Mouse (Mus musculus) intestine, postnatal 0 days (tissue): ENCODE results near the gene Nrg3. TPM values are rescaled to one million over a fixed set of nuclear protein-coding genes. Genes with fewer than 3 reads are reported as not detected.

Source experiments
- ATAC-seq: fragments of 200-750 bp; cut with Nextera tagmentation; 2 replicates; pipeline ENCODE4 v1.8.0; 2017; ENCODE audit warnings: mild to moderate bottlenecking, moderate TSS enrichment, moderate library complexity
- H3K27ac ChIP-seq: fragments of 300-500 bp; sonication (generic); 2 replicates; pipeline ENCODE4 v1.5.1; 2014; ENCODE audit warnings: mild to moderate bottlenecking, low read depth, low read length, moderate library complexity
- H3K27me3 ChIP-seq: fragments of 300-500 bp; sonication (generic); replicated peaks from 2 replicates; pipeline ENCODE4 v1.6.1; 2014; ENCODE audit warnings: low read length, mixed read lengths; ENCODE audit not compliant: control insufficient read depth, insufficient read depth
- H3K36me3 ChIP-seq: fragments of 300-500 bp; sonication (generic); 2 replicates; pipeline ENCODE4 v1.6.1; 2014; ENCODE audit warnings: mild to moderate bottlenecking, moderate library complexity; ENCODE audit not compliant: control insufficient read depth, insufficient read depth
- H3K4me1 ChIP-seq: fragments of 300-500 bp; sonication (generic); replicated peaks from 2 replicates; pipeline ENCODE4 v1.6.1; 2014; ENCODE audit warnings: antibody characterized with exemption, low read length, mixed read lengths; ENCODE audit not compliant: control insufficient read depth, insufficient read depth
- H3K4me2 ChIP-seq: fragments of 300-500 bp; sonication (generic); replicated peaks from 2 replicates; pipeline ENCODE4 v1.6.1; 2014; ENCODE audit warnings: low read depth, mild to moderate bottlenecking, moderate library complexity
- H3K4me3 ChIP-seq: fragments of 300-500 bp; sonication (generic); 2 replicates; pipeline ENCODE4 v1.5.1; 2014; ENCODE audit warnings: low read depth, low read length
- H3K9ac ChIP-seq: fragments of 300-500 bp; sonication (generic); 2 replicates; pipeline ENCODE4 v1.6.1; 2014; ENCODE audit warnings: mild to moderate bottlenecking, low read depth, low read length
- H3K9me3 ChIP-seq: fragments of 300-500 bp; sonication (generic); 2 replicates; pipeline ENCODE4 v1.6.1; 2016; ENCODE audit warnings: mixed run types; ENCODE audit not compliant: control insufficient read depth
- CTCF ChIP-seq: sonication (generic); IDR thresholded peaks from 2 replicates; pipeline ENCODE4 v1.5.1; 2016; ENCODE audit warnings: low read depth, mild to moderate bottlenecking, control low read depth, antibody characterized with exemption, moderate library complexity
- WGBS: fragments of 180-500 bp; shearing (Covaris S2); extraction: QIAGEN DNeasy Blood & Tissue Kit; methylation state at CpG from one replicate; pipeline ENCODE4 v1.1.7; 2014; 5-methylcytosine and 5-hydroxymethylcytosine counted together
- polyA plus RNA-seq: library from polyadenylated mRNA; unstranded; fragments of >200 nt; fragmentation: Nextera tagmentation; extraction: Ambion mirVana; gene quantifications from 2 replicates; pipeline ENCODE4 v1.2.1, GENCODE M21; 2015

Gene Nrg3
- polyA plus RNA-seq, 1 experiment from 2014 or later = 0.09 TPM

GRCm38 (mm10) chr14:39023065-39023464 lies 449.8 kb downstream of the Nrg3 start:
- ATAC-seq = no peak
- WGBS = 68% methylated on average over 2 of the region's 2 CpGs

DNA sequence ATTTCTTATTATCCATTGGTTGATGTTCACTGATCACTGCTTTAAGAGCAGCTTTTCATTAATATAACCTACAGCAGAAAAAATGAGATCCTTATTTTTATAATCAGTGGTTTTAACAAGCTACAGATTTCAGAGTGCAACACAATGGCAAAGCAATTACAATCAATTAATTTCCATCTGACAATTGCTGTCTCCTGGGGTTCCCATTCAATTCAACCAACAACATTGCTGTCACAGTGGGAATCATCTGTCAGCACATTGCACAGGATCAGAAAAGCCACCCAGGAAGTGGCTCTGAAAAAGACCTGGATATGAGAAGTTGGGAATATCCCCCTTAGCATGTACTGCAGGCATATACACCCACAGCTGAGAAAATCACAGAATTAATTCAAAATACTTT lies 458.8 kb downstream of the Nrg3 start:
- Histone ChIP-seq H3K27ac (no peak overlapping the region), H3K9ac (no peak overlapping the region), H3K4me2 (no peak overlapping the region), H3K27me3 (no peaks in the 10 kb centered on the region), H3K36me3 (no peaks in the 10 kb centered on the region), H3K9me3 (no peaks in the 10 kb centered on the region), H3K4me1 (no peaks in the 10 kb centered on the region), H3K4me3 (no peak overlapping the region)
- no peak for TF ChIP-seq CTCF
- ATAC-seq = no peak

More at GRCm38 (mm10) chr14:39023065-39023464, 449.8 kb downstream of the Nrg3 start:
- H3K27me3 ChIP-seq = no peaks in the 10 kb centered on the region
- no peaks in the 10 kb centered on the region for H3K4me1 ChIP-seq
- H3K4me2 ChIP-seq = no peak overlapping the region
- H3K27ac ChIP-seq = no peak overlapping the region
- no peaks in the 10 kb centered on the region for H3K9me3 ChIP-seq
- no peak overlapping the region for H3K9ac ChIP-seq
- no peak for TF ChIP-seq CTCF
- no peak overlapping the region for H3K4me3 ChIP-seq
- no peaks in the 10 kb centered on the region for H3K36me3 ChIP-seq

- no peaks in the 10 kb centered on the region for H3K36me3 ChIP-seq
- H3K4me3 ChIP-seq = no peak overlapping the region
- WGBS = 73% methylated on average over 3 of the region's 3 CpGs
- H3K27ac ChIP-seq = no peak overlapping the region
- H3K9ac ChIP-seq = no peak overlapping the region
- H3K27me3 ChIP-seq = no peaks in the 10 kb centered on the region
- no peak overlapping the region for H3K4me2 ChIP-seq
- H3K9me3 ChIP-seq = no peaks in the 10 kb centered on the region
- ATAC-seq = no peak
- no peak for TF ChIP-seq CTCF
- H3K4me1 ChIP-seq = no peaks in the 10 kb centered on the region
These were observed 475.0 kb downstream of the Nrg3 start for GRCm38 (mm10) chr14:38997843-38998242.

DNA sequence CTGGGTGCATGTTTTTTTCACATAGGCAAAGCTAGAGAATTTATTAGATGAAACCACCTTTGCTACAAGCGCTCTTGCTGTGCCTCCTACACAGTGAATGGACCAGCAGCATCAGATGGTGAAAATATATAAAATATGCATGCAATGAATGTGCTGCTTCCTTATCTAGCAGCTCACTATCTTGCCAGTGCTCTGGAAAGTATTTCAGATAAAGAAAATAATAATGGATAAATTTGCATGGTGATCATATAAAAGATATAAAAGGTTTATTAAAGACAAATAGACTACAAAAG lies 480.4 kb downstream of the Nrg3 start:
- 92% methylated on average over 1 of the region's 1 CpGs for WGBS
- no peak overlapping the region for H3K4me3 ChIP-seq
- no peaks in the 10 kb centered on the region for H3K36me3 ChIP-seq
- H3K9ac ChIP-seq = no peak overlapping the region
- no peak overlapping the region for H3K27ac ChIP-seq
- no peaks in the 10 kb centered on the region for H3K4me1 ChIP-seq
- H3K27me3 ChIP-seq = no peaks in the 10 kb centered on the region
- no peak overlapping the region for H3K4me2 ChIP-seq
- ATAC-seq = no peak
- TF ChIP-seq CTCF = no peak
- H3K9me3 ChIP-seq = no peaks in the 10 kb centered on the region

DNA sequence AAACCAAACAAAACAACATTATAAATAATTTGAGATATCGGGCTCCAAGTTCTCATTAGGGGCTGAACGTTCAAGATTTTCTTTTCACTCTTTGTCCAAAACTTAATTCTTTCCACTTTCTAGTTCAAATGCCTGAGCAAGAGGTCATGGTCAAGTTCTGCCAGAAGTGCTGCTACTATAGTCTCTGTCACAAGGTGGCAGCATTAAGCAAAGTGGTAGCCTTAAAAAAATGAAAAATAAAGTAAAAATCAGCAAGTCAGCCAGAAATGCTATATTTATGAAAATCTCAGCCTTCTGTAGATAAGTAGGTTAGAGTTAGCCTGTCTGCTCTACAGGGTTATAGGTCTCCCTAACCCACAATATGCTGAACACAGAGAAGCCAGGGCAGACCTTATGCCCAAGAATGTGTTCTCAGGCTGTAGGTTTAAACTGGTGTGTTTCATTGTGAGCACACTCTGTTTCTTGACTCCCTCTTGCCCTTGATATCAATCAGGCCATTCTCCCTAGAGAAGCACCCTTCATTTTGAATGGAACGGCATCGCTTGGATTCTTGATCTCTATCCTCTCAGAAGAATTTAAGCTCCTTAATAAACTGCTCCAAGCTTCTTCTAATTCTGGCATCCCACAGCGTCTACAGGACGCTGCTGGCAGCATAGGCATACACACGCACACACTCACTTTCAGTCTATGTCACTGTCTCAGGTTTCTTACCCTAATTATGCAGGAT lies 480.9 kb downstream of the Nrg3 start:
- no peak for ATAC-seq
- TF ChIP-seq CTCF = peak; percentile 61
- Histone ChIP-seq H3K36me3 (no peaks in the 10 kb centered on the region), H3K27ac (no peak overlapping the region), H3K4me2 (no peak overlapping the region), H3K27me3 (no peaks in the 10 kb centered on the region), H3K4me1 (no peaks in the 10 kb centered on the region), H3K9ac (no peak overlapping the region), H3K4me3 (no peak overlapping the region), H3K9me3 (no peaks in the 10 kb centered on the region)
- 79% methylated on average over 7 of the region's 7 CpGs for WGBS

GRCm38 (mm10) chr14:38959367-38959766 lies 513.5 kb downstream of the Nrg3 start:
- 72% methylated on average over 7 of the region's 7 CpGs for WGBS
- Histone ChIP-seq H3K9me3 (no peaks in the 10 kb centered on the region), H3K4me1 (no peaks in the 10 kb centered on the region), H3K9ac (no peak overlapping the region), H3K4me3 (no peak overlapping the region), H3K36me3 (no peaks in the 10 kb centered on the region), H3K4me2 (no peak overlapping the region), H3K27me3 (no peaks in the 10 kb centered on the region), H3K27ac (no peak overlapping the region)
- TF ChIP-seq CTCF = no peak
- no peak for ATAC-seq

DNA sequence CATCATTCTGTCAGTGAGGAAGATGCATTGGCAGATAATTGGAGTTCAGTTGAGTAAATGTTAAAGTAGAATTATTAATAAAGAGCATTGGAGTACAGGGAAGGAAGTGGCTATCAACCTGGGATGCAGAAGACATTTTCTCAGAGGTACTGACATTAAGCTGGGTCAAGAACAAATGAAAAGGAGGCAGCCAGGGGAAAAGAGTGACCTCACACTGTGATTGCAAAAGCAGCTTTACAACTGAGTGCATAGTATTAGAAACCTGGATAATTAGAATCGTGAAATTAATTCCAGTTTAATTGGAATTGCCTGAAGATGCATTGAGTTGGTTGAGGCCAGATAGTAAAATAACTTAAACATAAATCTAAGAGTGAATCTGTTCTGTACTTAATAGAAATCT lies 535.4 kb downstream of the Nrg3 start:
- Histone ChIP-seq H3K4me2 (no peak overlapping the region), H3K4me1 (no peaks in the 10 kb centered on the region), H3K27ac (no peak overlapping the region), H3K27me3 (no peaks in the 10 kb centered on the region), H3K4me3 (no peak overlapping the region), H3K9ac (no peak overlapping the region), H3K36me3 (no peaks in the 10 kb centered on the region), H3K9me3 (no peaks in the 10 kb centered on the region)
- no peak for ATAC-seq
- 70% methylated on average over 1 of the region's 1 CpGs for WGBS
- no peak for TF ChIP-seq CTCF
